Mouse (Mus musculus): Measurements from ENCODE around the gene Mgat5. TPM values are rescaled to one million over a fixed set of nuclear protein-coding genes. Genes with fewer than 3 reads are reported as not detected.
A peak's percentile ranks its signal among the peaks of the same experiment; 100 is the strongest.

Mgat5 gene
- polyA plus RNA-seq, 1 experiment: 11.4 TPM

GRCm38 (mm10) chr1:127217665-127218064 lies 12.8 kb downstream of the Mgat5 start:
- TF ChIP-seq CTCF (IDR thresholded peaks at IDR 0.05; ENCODE audit: extremely low read depth, insufficient read length, insufficient replicate concordance, low read depth, low read length) (no peak), POLR2A (IDR thresholded peaks at IDR 0.05; ENCODE audit: low read depth, low read length) (no peak)
- Histone ChIP-seq H3K36me3 (ENCODE audit: control insufficient read depth, insufficient read depth, low read length) (no peaks in the 10 kb centered on the region), H3K4me1 (ENCODE audit: control insufficient read depth, insufficient read depth, insufficient read length, low read length) (peaks cover 50% of the 10 kb centered on the region), H3K27me3 (ENCODE audit: control insufficient read depth, insufficient read depth, low read length) (no peaks in the 10 kb centered on the region), H3K27ac (ENCODE audit: insufficient read depth, low read depth, low read length) (no peak overlapping the region), H3K4me3 (ENCODE audit: low read depth, low read length) (no peak overlapping the region)
- whole genome bisulfite sequencing: 50% methylated on average over 4 of the region's 4 CpGs

GRCm38 (mm10) chr1:127218182-127218581 lies 13.4 kb downstream of the Mgat5 start:
- 40% methylated on average over 7 of the region's 7 CpGs for WGBS
- no peaks in the 10 kb centered on the region for H3K27me3 ChIP-seq (ENCODE audit: control insufficient read depth, insufficient read depth, low read length)
- H3K27ac ChIP-seq (ENCODE audit: insufficient read depth, low read depth, low read length): peak overlapping the region; percentile 38; the same call in 1 of the 2 replicates
- no peaks in the 10 kb centered on the region for H3K36me3 ChIP-seq (ENCODE audit: control insufficient read depth, insufficient read depth, low read length)
- H3K4me1 ChIP-seq (ENCODE audit: control insufficient read depth, insufficient read depth, insufficient read length, low read length): peaks cover 45% of the 10 kb centered on the region
- no peak overlapping the region for H3K4me3 ChIP-seq (ENCODE audit: low read depth, low read length)
- TF ChIP-seq POLR2A (IDR thresholded peaks at IDR 0.05; ENCODE audit: low read depth, low read length): no peak

- TF ChIP-seq CTCF (IDR thresholded peaks at IDR 0.05; ENCODE audit: extremely low read depth, insufficient read length, insufficient replicate concordance, low read depth, low read length): no peak
- no peak for TF ChIP-seq POLR2A (IDR thresholded peaks at IDR 0.05; ENCODE audit: low read depth, low read length)
Measured at GRCm38 (mm10) chr1:127219161-127219560, 14.3 kb downstream of the Mgat5 start.

GRCm38 (mm10) chr1:127219621-127220020 lies 14.8 kb downstream of the Mgat5 start:
- H3K27me3 ChIP-seq (ENCODE audit: control insufficient read depth, insufficient read depth, low read length): no peaks in the 10 kb centered on the region
- no peak for TF ChIP-seq CTCF (IDR thresholded peaks at IDR 0.05; ENCODE audit: extremely low read depth, insufficient read length, insufficient replicate concordance, low read depth, low read length)
- TF ChIP-seq POLR2A (IDR thresholded peaks at IDR 0.05; ENCODE audit: low read depth, low read length): no peak
- no peaks in the 10 kb centered on the region for H3K36me3 ChIP-seq (ENCODE audit: control insufficient read depth, insufficient read depth, low read length)
- peaks cover 34% of the 10 kb centered on the region for H3K4me1 ChIP-seq (ENCODE audit: control insufficient read depth, insufficient read depth, insufficient read length, low read length)
- H3K27ac ChIP-seq (ENCODE audit: insufficient read depth, low read depth, low read length): no peak overlapping the region
- WGBS: 67% methylated on average over 4 of the region's 4 CpGs
- no peak overlapping the region for H3K4me3 ChIP-seq (ENCODE audit: low read depth, low read length)

More at GRCm38 (mm10) chr1:127219161-127219560, 14.3 kb downstream of the Mgat5 start:
- no peak overlapping the region for H3K4me3 ChIP-seq (ENCODE audit: low read depth, low read length)
- H3K27me3 ChIP-seq (ENCODE audit: control insufficient read depth, insufficient read depth, low read length): no peaks in the 10 kb centered on the region
- H3K27ac ChIP-seq (ENCODE audit: insufficient read depth, low read depth, low read length): no peak overlapping the region
- H3K4me1 ChIP-seq (ENCODE audit: control insufficient read depth, insufficient read depth, insufficient read length, low read length): peaks cover 37% of the 10 kb centered on the region
- WGBS: 75% methylated on average over 4 of the region's 4 CpGs
- no peaks in the 10 kb centered on the region for H3K36me3 ChIP-seq (ENCODE audit: control insufficient read depth, insufficient read depth, low read length)

GRCm38 (mm10) chr1:127221998-127222736 lies 17.4 kb downstream of the Mgat5 start:
- H3K27me3 ChIP-seq (ENCODE audit: control insufficient read depth, insufficient read depth, low read length): no peaks in the 10 kb centered on the region
- H3K4me3 ChIP-seq (ENCODE audit: low read depth, low read length): no peak overlapping the region
- WGBS: 61% methylated on average over 8 of the region's 8 CpGs
- H3K36me3 ChIP-seq (ENCODE audit: control insufficient read depth, insufficient read depth, low read length): 0 out of 2 replicates have a peak, but pooled peaks cover 2% of the 10 kb centered on the region
- TF ChIP-seq POLR2A (IDR thresholded peaks at IDR 0.05; ENCODE audit: low read depth, low read length): no peak
- no peak for TF ChIP-seq CTCF (IDR thresholded peaks at IDR 0.05; ENCODE audit: extremely low read depth, insufficient read length, insufficient replicate concordance, low read depth, low read length)
- peaks cover 22% of the 10 kb centered on the region for H3K4me1 ChIP-seq (ENCODE audit: control insufficient read depth, insufficient read depth, insufficient read length, low read length)
- H3K27ac ChIP-seq (ENCODE audit: insufficient read depth, low read depth, low read length): no peak overlapping the region

- WGBS: 85% methylated on average over 5 of the region's 5 CpGs
- TF ChIP-seq POLR2A (IDR thresholded peaks at IDR 0.05; ENCODE audit: low read depth, low read length) (no peak), CTCF (IDR thresholded peaks at IDR 0.05; ENCODE audit: extremely low read depth, insufficient read length, insufficient replicate concordance, low read depth, low read length) (no peak)
- no peak overlapping the region for H3K4me3 ChIP-seq (ENCODE audit: low read depth, low read length)
- H3K27me3 ChIP-seq (ENCODE audit: control insufficient read depth, insufficient read depth, low read length): no peaks in the 10 kb centered on the region
- H3K36me3 ChIP-seq (ENCODE audit: control insufficient read depth, insufficient read depth, low read length): 0 out of 2 replicates have a peak, but pooled peaks cover 2% of the 10 kb centered on the region
- H3K4me1 ChIP-seq (ENCODE audit: control insufficient read depth, insufficient read depth, insufficient read length, low read length): peaks cover 18% of the 10 kb centered on the region
- no peak overlapping the region for H3K27ac ChIP-seq (ENCODE audit: insufficient read depth, low read depth, low read length)
Measured at GRCm38 (mm10) chr1:127225060-127225459, 20.2 kb downstream of the Mgat5 start.

GRCm38 (mm10) chr1:127229011-127229410 lies 24.2 kb downstream of the Mgat5 start:
- 79% methylated on average over 2 of the region's 2 CpGs for WGBS
- no peak overlapping the region for H3K4me3 ChIP-seq (ENCODE audit: low read depth, low read length)
- no peak overlapping the region for H3K27ac ChIP-seq (ENCODE audit: insufficient read depth, low read depth, low read length)
- no peaks in the 10 kb centered on the region for H3K27me3 ChIP-seq (ENCODE audit: control insufficient read depth, insufficient read depth, low read length)
- 0 out of 2 replicates have a peak, but pooled peaks cover 2% of the 10 kb centered on the region for H3K36me3 ChIP-seq (ENCODE audit: control insufficient read depth, insufficient read depth, low read length)
- TF ChIP-seq CTCF (IDR thresholded peaks at IDR 0.05; ENCODE audit: extremely low read depth, insufficient read length, insufficient replicate concordance, low read depth, low read length): no peak
- no peak for TF ChIP-seq POLR2A (IDR thresholded peaks at IDR 0.05; ENCODE audit: low read depth, low read length)
- H3K4me1 ChIP-seq (ENCODE audit: control insufficient read depth, insufficient read depth, insufficient read length, low read length): peaks cover 45% of the 10 kb centered on the region

Data from small intestine, adult 2 months (tissue).